Mouse (Mus musculus) limb, embryonic 10.5 days (tissue): Measurements from ENCODE around the gene Klf13. TPM values are rescaled to one million over a fixed set of nuclear protein-coding genes. Genes with fewer than 3 reads are reported as not detected.

Experiments
- DNase-seq: peaks from one replicate; pipeline ENCODE4 v3.0.0-alpha.2; 2017; ENCODE audit warnings: low spot score
- H3K27ac ChIP-seq: fragments of 300-500 bp; sonication (generic); 2 replicates; pipeline ENCODE4 v1.5.1; 2016; ENCODE audit warnings: mild to moderate bottlenecking
- H3K27me3 ChIP-seq: fragments of 300-500 bp; sonication (generic); 2 replicates; pipeline ENCODE4 v1.6.1; 2016; ENCODE audit warnings: low read depth, mild to moderate bottlenecking; ENCODE audit not compliant: poor library complexity, severe bottlenecking
- H3K36me3 ChIP-seq: fragments of 300-500 bp; sonication (generic); 2 replicates; pipeline ENCODE4 v1.6.1; 2016; ENCODE audit warnings: mild to moderate bottlenecking, moderate library complexity
- H3K4me1 ChIP-seq: fragments of 300-500 bp; sonication (generic); 2 replicates; pipeline ENCODE4 v1.6.1; 2016
- H3K4me3 ChIP-seq: fragments of 300-500 bp; sonication (generic); 2 replicates; pipeline ENCODE4 v1.5.1; 2016; ENCODE audit warnings: mild to moderate bottlenecking, moderate library complexity
- H3K9me3 ChIP-seq: fragments of 300-500 bp; sonication (generic); replicated peaks from 2 replicates; pipeline ENCODE4 v1.6.1; 2016; ENCODE audit warnings: mild to moderate bottlenecking
- WGBS: fragments of 180-500 bp; shearing (Covaris S2); methylation state at CpG from one replicate; pipeline ENCODE4 v1.1.7; 2016; 5-methylcytosine and 5-hydroxymethylcytosine counted together
- polyA plus RNA-seq: library from polyadenylated mRNA; unstranded; fragments of >200 nt; fragmentation: Nextera tagmentation; extraction: Ambion mirVana; gene quantifications from 2 replicates; pipeline ENCODE4 v1.2.1, GENCODE M21; 2016

Klf13 gene
- polyA plus RNA-seq = 17.2 and 17.9 TPM in 2 replicates

- Histone ChIP-seq H3K27me3 (0 out of 2 replicates have a peak, but pooled peaks cover 3% of the 10 kb centered on the region), H3K36me3 (no peaks in the 10 kb centered on the region), H3K27ac (peak within 1 kb of the TSS; percentile 97), H3K4me3 (peak within 1 kb of the TSS; percentile 86), H3K9me3 (no peaks in the 10 kb centered on the region), H3K4me1 (peaks cover 45% of the 10 kb centered on the region)
- WGBS = under 1% methylated on average over 50 of the region's 50 CpGs
- DNase-seq = peak; percentile 94
Observed at GRCm38 (mm10) chr7:63938914-63939396, at the start of gene Klf13. Gene Klf13 (minus strand): TSS chr7:63938915.

- Histone ChIP-seq H3K9me3 (no peaks in the 10 kb centered on the region), H3K4me3 (no peak overlapping the region), H3K36me3 (no peaks in the 10 kb centered on the region), H3K27ac (no peak overlapping the region), H3K4me1 (peaks cover 14% of the 10 kb centered on the region), H3K27me3 (no peaks in the 10 kb centered on the region)
- 94% methylated on average over 2 of the region's 2 CpGs for WGBS
- no peak for DNase-seq
Observed at GRCm38 (mm10) chr7:63988391-63988790, 49.7 kb upstream of the Klf13 start.

- DNase-seq = no peak
- Histone ChIP-seq H3K36me3 (no peaks in the 10 kb centered on the region), H3K27me3 (no peaks in the 10 kb centered on the region), H3K9me3 (no peaks in the 10 kb centered on the region), H3K4me1 (peaks cover 14% of the 10 kb centered on the region), H3K27ac (peak overlapping the region; percentile 80), H3K4me3 (no peak overlapping the region)
- WGBS = 50% methylated on average over 12 of the region's 12 CpGs
Observed at GRCm38 (mm10) chr7:63986407-63987182, 47.9 kb upstream of the Klf13 start.

GRCm38 (mm10) chr7:63985696-63986406, 47.1 kb upstream of the Klf13 start:
- Histone ChIP-seq H3K9me3 (no peaks in the 10 kb centered on the region), H3K27ac (peak overlapping the region; percentile 80; the same call in 1 of the 2 replicates), H3K4me3 (no peak overlapping the region), H3K4me1 (peaks cover 14% of the 10 kb centered on the region), H3K27me3 (no peaks in the 10 kb centered on the region), H3K36me3 (no peaks in the 10 kb centered on the region)
- DNase-seq = no peak
- 77% methylated on average over 9 of the region's 9 CpGs for WGBS

- no peaks in the 10 kb centered on the region for H3K9me3 ChIP-seq
- 87% methylated on average over 7 of the region's 7 CpGs for WGBS
- H3K27me3 ChIP-seq = no peaks in the 10 kb centered on the region
- no peaks in the 10 kb centered on the region for H3K36me3 ChIP-seq
- peaks cover 14% of the 10 kb centered on the region for H3K4me1 ChIP-seq
- no peak overlapping the region for H3K27ac ChIP-seq
- no peak overlapping the region for H3K4me3 ChIP-seq
- no peak for DNase-seq
Observed at GRCm38 (mm10) chr7:63985266-63985665, 46.6 kb upstream of the Klf13 start.

- WGBS = 95% methylated on average over 2 of the region's 2 CpGs
- Histone ChIP-seq H3K27ac (no peak overlapping the region), H3K27me3 (no peaks in the 10 kb centered on the region), H3K9me3 (no peaks in the 10 kb centered on the region), H3K4me3 (no peak overlapping the region), H3K4me1 (peaks cover 14% of the 10 kb centered on the region), H3K36me3 (no peaks in the 10 kb centered on the region)
- no peak for DNase-seq
Observed at GRCm38 (mm10) chr7:63984329-63984728, 45.6 kb upstream of the Klf13 start.

GRCm38 (mm10) chr7:63977631-63978030, 38.9 kb upstream of the Klf13 start:
- Histone ChIP-seq H3K4me3 (no peak overlapping the region), H3K9me3 (no peaks in the 10 kb centered on the region), H3K27me3 (no peaks in the 10 kb centered on the region), H3K36me3 (no peaks in the 10 kb centered on the region), H3K4me1 (no peaks in the 10 kb centered on the region), H3K27ac (no peak overlapping the region)
- no peak for DNase-seq
- 91% methylated on average over 4 of the region's 4 CpGs for WGBS

GRCm38 (mm10) chr7:63970986-63971385, 32.3 kb upstream of the Klf13 start:
- DNase-seq = no peak
- Histone ChIP-seq H3K4me3 (no peak overlapping the region), H3K27me3 (no peaks in the 10 kb centered on the region), H3K4me1 (peaks cover 8% of the 10 kb centered on the region; the same call in 1 of the 2 replicates), H3K27ac (no peak overlapping the region), H3K36me3 (no peaks in the 10 kb centered on the region), H3K9me3 (no peaks in the 10 kb centered on the region)
- 73% methylated on average over 4 of the region's 4 CpGs for WGBS

- DNase-seq = no peak
- Histone ChIP-seq H3K36me3 (no peaks in the 10 kb centered on the region), H3K4me1 (peaks cover 17% of the 10 kb centered on the region), H3K27ac (no peak overlapping the region), H3K9me3 (no peaks in the 10 kb centered on the region), H3K27me3 (no peaks in the 10 kb centered on the region), H3K4me3 (no peak overlapping the region)
- 64% methylated on average over 3 of the region's 3 CpGs for WGBS
Observed at GRCm38 (mm10) chr7:63969941-63970340, 31.2 kb upstream of the Klf13 start.

GRCm38 (mm10) chr7:63965635-63966418, 27.1 kb upstream of the Klf13 start:
- H3K4me3 ChIP-seq = no peak overlapping the region
- H3K4me1 ChIP-seq = peaks cover 17% of the 10 kb centered on the region
- peak overlapping the region; percentile 22; the same call in 1 of the 2 replicates for H3K27ac ChIP-seq
- DNase-seq = no peak
- WGBS = 70% methylated on average over 5 of the region's 5 CpGs
- H3K9me3 ChIP-seq = no peaks in the 10 kb centered on the region
- no peaks in the 10 kb centered on the region for H3K36me3 ChIP-seq
- H3K27me3 ChIP-seq = no peaks in the 10 kb centered on the region

- Histone ChIP-seq H3K27me3 (no peaks in the 10 kb centered on the region), H3K4me3 (no peak overlapping the region), H3K4me1 (peaks cover 14% of the 10 kb centered on the region), H3K9me3 (no peaks in the 10 kb centered on the region), H3K27ac (peak overlapping the region; percentile 22; the same call in 1 of the 2 replicates), H3K36me3 (no peaks in the 10 kb centered on the region)
- 85% methylated on average over 2 of the region's 2 CpGs for WGBS
- DNase-seq = no peak
Observed at GRCm38 (mm10) chr7:63965135-63965534, 26.4 kb upstream of the Klf13 start.

- Histone ChIP-seq H3K9me3 (no peaks in the 10 kb centered on the region), H3K4me1 (peaks cover 11% of the 10 kb centered on the region), H3K4me3 (no peak overlapping the region), H3K36me3 (no peaks in the 10 kb centered on the region), H3K27ac (no peak overlapping the region), H3K27me3 (no peaks in the 10 kb centered on the region)
- WGBS = 77% methylated on average over 6 of the region's 6 CpGs
- no peak for DNase-seq
Observed at GRCm38 (mm10) chr7:63964121-63964520, 25.4 kb upstream of the Klf13 start.
